Mouse (Mus musculus): ENCODE measurements around the gene Acsl1. TPM values are rescaled to one million over a fixed set of nuclear protein-coding genes. Genes with fewer than 3 reads are reported as not detected.

The Acsl1 gene
- polyA plus RNA-seq, 1 experiment, result 23.0 TPM

DNA sequence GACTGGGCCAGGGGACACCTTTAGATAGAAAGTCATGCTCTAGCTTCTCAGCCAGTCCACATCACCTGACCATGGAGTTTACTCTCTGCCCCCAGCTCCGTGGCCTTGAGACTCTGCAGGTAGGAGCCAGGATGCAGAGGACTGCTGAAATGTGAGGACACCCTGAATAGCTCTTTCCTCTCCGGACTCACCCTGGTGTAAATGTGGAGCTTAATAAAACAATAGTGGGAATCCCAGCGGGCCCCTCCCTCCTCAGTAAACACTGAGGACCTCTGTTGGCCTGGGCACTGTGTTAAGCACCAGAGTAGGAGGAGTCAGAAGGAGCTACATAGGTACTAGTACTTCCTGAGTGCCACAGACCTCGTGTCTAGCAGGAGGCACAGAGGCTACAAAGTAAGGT lies 13.2 kb downstream of the Acsl1 start:
- TF ChIP-seq POLR2A (IDR thresholded peaks at IDR 0.05; ENCODE audit: low read depth, low read length) (no peak), CTCF (IDR thresholded peaks at IDR 0.05; ENCODE audit: extremely low read depth, insufficient read length, insufficient replicate concordance, low read depth, low read length) (no peak)
- Histone ChIP-seq H3K4me3 (ENCODE audit: low read depth, low read length) (no peak overlapping the region), H3K36me3 (ENCODE audit: control insufficient read depth, insufficient read depth, low read length) (no peaks in the 10 kb centered on the region), H3K27ac (ENCODE audit: insufficient read depth, low read depth, low read length) (0 out of 2 replicates have a peak overlapping the region, but pooled peaks have one; percentile 12), H3K27me3 (ENCODE audit: control insufficient read depth, insufficient read depth, low read length) (no peaks in the 10 kb centered on the region), H3K4me1 (ENCODE audit: control insufficient read depth, insufficient read depth, insufficient read length, low read length) (peaks cover 17% of the 10 kb centered on the region)
- WGBS, result 17% methylated on average over 4 of the region's 4 CpGs

DNA sequence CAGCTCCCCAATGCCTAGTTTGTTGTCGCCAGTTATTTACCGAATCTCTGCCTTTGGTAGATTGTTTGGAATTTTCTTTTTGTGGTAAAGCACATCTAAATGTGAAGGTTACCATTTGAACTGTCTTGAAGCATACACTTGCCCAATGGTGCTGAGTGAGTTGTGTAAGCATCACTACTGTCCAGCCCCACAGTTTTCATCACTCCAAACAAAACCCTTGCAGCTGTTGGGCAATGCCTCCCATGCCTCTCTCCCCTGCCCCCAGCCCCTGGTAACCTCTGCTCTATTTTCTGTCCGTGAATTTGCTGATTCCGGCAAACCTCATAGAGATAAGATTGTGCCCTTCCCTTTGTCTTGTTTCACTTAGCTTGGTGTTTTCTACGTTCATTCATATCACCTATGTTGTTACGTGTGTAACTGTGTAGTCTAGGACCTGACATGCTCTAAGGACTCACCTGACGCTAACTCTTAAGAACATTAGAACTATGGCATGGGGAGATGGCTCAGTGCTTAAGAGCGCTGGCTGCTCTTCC lies 14.2 kb downstream of the Acsl1 start:
- TF ChIP-seq POLR2A (IDR thresholded peaks at IDR 0.05; ENCODE audit: low read depth, low read length) (no peak), CTCF (IDR thresholded peaks at IDR 0.05; ENCODE audit: extremely low read depth, insufficient read length, insufficient replicate concordance, low read depth, low read length) (no peak)

DNA sequence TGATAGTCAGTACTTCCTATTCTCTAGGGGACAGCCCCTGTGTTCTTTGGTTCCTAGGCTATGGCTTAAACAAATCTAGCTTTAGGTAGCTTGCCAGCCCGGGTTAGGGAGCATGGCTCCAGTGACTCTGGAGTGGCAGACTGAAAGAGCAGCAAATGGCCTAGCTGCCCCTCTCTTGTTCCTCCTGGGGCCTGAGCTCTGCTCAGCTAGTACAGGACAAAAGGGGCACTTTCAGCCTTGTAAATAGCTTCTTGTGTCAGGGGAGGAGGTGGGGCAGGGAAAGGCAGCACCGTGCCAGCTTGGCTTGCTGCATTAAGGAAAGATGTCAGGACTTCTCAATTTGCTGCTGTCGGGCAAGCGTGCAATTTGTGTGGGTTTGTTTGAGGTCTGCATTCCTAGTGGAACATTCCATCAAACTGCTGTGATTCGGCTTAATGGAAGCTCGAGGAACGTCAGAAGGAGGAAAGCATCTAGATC lies 17.3 kb downstream of the Acsl1 start:
- TF ChIP-seq POLR2A (IDR thresholded peaks at IDR 0.05; ENCODE audit: low read depth, low read length), result no peak
- no peak for TF ChIP-seq CTCF (IDR thresholded peaks at IDR 0.05; ENCODE audit: extremely low read depth, insufficient read length, insufficient replicate concordance, low read depth, low read length)
- H3K4me3 ChIP-seq (ENCODE audit: low read depth, low read length), result no peak overlapping the region
- no peak overlapping the region for H3K27ac ChIP-seq (ENCODE audit: insufficient read depth, low read depth, low read length)
- no peaks in the 10 kb centered on the region for H3K27me3 ChIP-seq (ENCODE audit: control insufficient read depth, insufficient read depth, low read length)
- H3K4me1 ChIP-seq (ENCODE audit: control insufficient read depth, insufficient read depth, insufficient read length, low read length), result peaks cover 8% of the 10 kb centered on the region; the same call in 1 of the 2 replicates
- WGBS, result 61% methylated on average over 7 of the region's 7 CpGs
- H3K36me3 ChIP-seq (ENCODE audit: control insufficient read depth, insufficient read depth, low read length), result no peaks in the 10 kb centered on the region

More for the DNA sequence above, 14.2 kb downstream of the Acsl1 start:
- Histone ChIP-seq H3K27me3 (ENCODE audit: control insufficient read depth, insufficient read depth, low read length) (no peaks in the 10 kb centered on the region), H3K36me3 (ENCODE audit: control insufficient read depth, insufficient read depth, low read length) (no peaks in the 10 kb centered on the region), H3K27ac (ENCODE audit: insufficient read depth, low read depth, low read length) (no peak overlapping the region), H3K4me1 (ENCODE audit: control insufficient read depth, insufficient read depth, insufficient read length, low read length) (peaks cover 13% of the 10 kb centered on the region), H3K4me3 (ENCODE audit: low read depth, low read length) (no peak overlapping the region)
- 87% methylated on average over 8 of the region's 8 CpGs for WGBS

GRCm38 (mm10) chr8:46489196-46489595 lies 18.4 kb downstream of the Acsl1 start:
- 0 out of 2 replicates have a peak, but pooled peaks cover 1% of the 10 kb centered on the region for H3K36me3 ChIP-seq (ENCODE audit: control insufficient read depth, insufficient read depth, low read length)
- no peak overlapping the region for H3K27ac ChIP-seq (ENCODE audit: insufficient read depth, low read depth, low read length)
- H3K27me3 ChIP-seq (ENCODE audit: control insufficient read depth, insufficient read depth, low read length), result no peaks in the 10 kb centered on the region
- no peak for TF ChIP-seq CTCF (IDR thresholded peaks at IDR 0.05; ENCODE audit: extremely low read depth, insufficient read length, insufficient replicate concordance, low read depth, low read length)
- no peak for TF ChIP-seq POLR2A (IDR thresholded peaks at IDR 0.05; ENCODE audit: low read depth, low read length)
- 82% methylated on average over 1 of the region's 1 CpGs for WGBS
- H3K4me3 ChIP-seq (ENCODE audit: low read depth, low read length), result no peak overlapping the region
- H3K4me1 ChIP-seq (ENCODE audit: control insufficient read depth, insufficient read depth, insufficient read length, low read length), result peaks cover 4% of the 10 kb centered on the region; the same call in 1 of the 2 replicates

- WGBS, result 34% methylated on average over 8 of the region's 8 CpGs
- Histone ChIP-seq H3K4me3 (ENCODE audit: low read depth, low read length) (no peak overlapping the region), H3K27ac (ENCODE audit: insufficient read depth, low read depth, low read length) (no peak overlapping the region), H3K4me1 (ENCODE audit: control insufficient read depth, insufficient read depth, insufficient read length, low read length) (no peaks in the 10 kb centered on the region), H3K36me3 (ENCODE audit: control insufficient read depth, insufficient read depth, low read length) (0 out of 2 replicates have a peak, but pooled peaks cover 5% of the 10 kb centered on the region), H3K27me3 (ENCODE audit: control insufficient read depth, insufficient read depth, low read length) (no peaks in the 10 kb centered on the region)
- TF ChIP-seq POLR2A (IDR thresholded peaks at IDR 0.05; ENCODE audit: low read depth, low read length) (no peak), CTCF (IDR thresholded peaks at IDR 0.05; ENCODE audit: extremely low read depth, insufficient read length, insufficient replicate concordance, low read depth, low read length) (no peak)
Measured at GRCm38 (mm10) chr8:46490250-46490649, 19.4 kb downstream of the Acsl1 start.

DNA sequence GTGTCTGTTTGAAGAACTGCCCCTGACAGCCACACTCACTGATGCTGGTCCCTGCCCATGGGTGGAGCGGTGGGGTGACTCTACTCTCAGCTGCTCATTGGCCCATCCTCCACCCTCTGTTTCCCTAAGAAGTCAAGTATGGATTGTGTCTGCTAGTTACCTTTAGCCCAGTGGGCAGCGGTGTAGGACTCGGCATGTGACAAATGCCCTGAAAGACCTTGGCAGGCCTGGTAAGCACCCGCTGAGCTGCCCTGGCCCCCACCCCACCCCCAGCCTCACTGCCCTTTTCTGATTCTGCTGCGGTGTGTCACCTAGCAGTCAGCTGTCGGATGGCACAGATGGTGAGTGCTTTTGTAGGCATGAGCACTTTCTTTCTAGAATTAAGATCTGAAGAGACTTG lies 20.0 kb downstream of the Acsl1 start:
- Histone ChIP-seq H3K27me3 (ENCODE audit: control insufficient read depth, insufficient read depth, low read length) (no peaks in the 10 kb centered on the region), H3K4me3 (ENCODE audit: low read depth, low read length) (no peak overlapping the region), H3K36me3 (ENCODE audit: control insufficient read depth, insufficient read depth, low read length) (peaks cover 9% of the 10 kb centered on the region; the same call in 1 of the 2 replicates), H3K4me1 (ENCODE audit: control insufficient read depth, insufficient read depth, insufficient read length, low read length) (no peaks in the 10 kb centered on the region), H3K27ac (ENCODE audit: insufficient read depth, low read depth, low read length) (no peak overlapping the region)
- WGBS, result 82% methylated on average over 6 of the region's 6 CpGs
- TF ChIP-seq POLR2A (IDR thresholded peaks at IDR 0.05; ENCODE audit: low read depth, low read length) (no peak), CTCF (IDR thresholded peaks at IDR 0.05; ENCODE audit: extremely low read depth, insufficient read length, insufficient replicate concordance, low read depth, low read length) (no peak)

DNA sequence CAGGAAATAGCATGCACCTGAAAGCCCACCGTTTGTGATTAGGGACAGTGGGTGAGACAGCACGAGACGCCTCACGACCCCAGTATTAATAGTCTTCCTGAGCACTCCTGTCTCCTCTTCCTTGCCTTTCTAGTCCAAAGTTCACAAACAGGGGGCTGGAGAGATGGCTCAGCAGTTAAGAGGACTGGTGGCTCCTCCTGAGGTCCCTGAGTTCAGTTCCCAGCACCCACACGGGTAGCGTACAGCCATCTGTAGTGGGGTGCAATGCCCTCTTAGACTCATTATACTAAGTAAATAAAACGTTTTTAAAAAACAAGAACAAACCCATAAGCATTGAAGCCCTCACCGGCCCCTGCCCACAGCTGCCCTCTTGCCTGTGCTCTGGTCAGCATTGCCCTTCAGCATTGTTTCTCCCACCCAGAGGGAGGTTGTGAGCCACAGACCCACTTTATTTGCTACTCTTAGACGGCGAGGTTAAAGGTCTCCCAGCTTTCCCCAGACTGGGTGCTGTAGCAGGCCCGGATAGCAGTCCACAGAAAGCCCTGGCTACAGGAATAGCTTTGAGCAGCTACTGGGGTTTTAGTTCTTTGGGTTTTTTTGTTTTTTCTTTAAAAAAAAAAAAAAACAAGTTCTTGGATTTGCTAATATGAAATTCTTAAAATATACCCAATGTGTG lies 22.8 kb downstream of the Acsl1 start:
- TF ChIP-seq CTCF (IDR thresholded peaks at IDR 0.05; ENCODE audit: extremely low read depth, insufficient read length, insufficient replicate concordance, low read depth, low read length) (no peak), POLR2A (IDR thresholded peaks at IDR 0.05; ENCODE audit: low read depth, low read length) (no peak)
- Histone ChIP-seq H3K36me3 (ENCODE audit: control insufficient read depth, insufficient read depth, low read length) (peaks cover 11% of the 10 kb centered on the region; the same call in 1 of the 2 replicates), H3K27ac (ENCODE audit: insufficient read depth, low read depth, low read length) (no peak overlapping the region), H3K27me3 (ENCODE audit: control insufficient read depth, insufficient read depth, low read length) (no peaks in the 10 kb centered on the region), H3K4me1 (ENCODE audit: control insufficient read depth, insufficient read depth, insufficient read length, low read length) (no peaks in the 10 kb centered on the region), H3K4me3 (ENCODE audit: low read depth, low read length) (no peak overlapping the region)
- 83% methylated on average over 11 of the region's 11 CpGs for WGBS
